Mouse (Mus musculus) midbrain, embryonic 14.5 days (tissue): ENCODE measurements at regions not wholly inside any gene's neighbourhood (a gene's known extent, or its start where the extent isn't known, plus 50 kb on each side); places are given as distances from the start of the nearest gene placed in this dataset.

ENCODE experiments used
- ATAC-seq: fragments of 200-750 bp; cut with Nextera tagmentation; 2 replicates; pipeline ENCODE4 v1.8.0; 2017; ENCODE audit warnings: moderate number of reproducible peaks, moderate library complexity; ENCODE audit not compliant: low FRiP score, low TSS enrichment
- DNase-seq: peaks from one replicate; pipeline ENCODE4 v3.0.0-alpha.2; 2015
- H3K27ac ChIP-seq: fragments of 300-500 bp; sonication (generic); replicated peaks from 2 replicates; pipeline ENCODE4 v1.5.1; 2014; ENCODE audit warnings: mild to moderate bottlenecking, low read depth, low read length, moderate library complexity
- H3K27me3 ChIP-seq: fragments of 300-500 bp; sonication (generic); 2 replicates; pipeline ENCODE4 v1.6.1; 2014; ENCODE audit warnings: low read length, control low read depth, mixed read lengths; ENCODE audit not compliant: control insufficient read depth, insufficient read depth
- H3K36me3 ChIP-seq: fragments of 300-500 bp; sonication (generic); 2 replicates; pipeline ENCODE4 v1.6.1; 2014; ENCODE audit warnings: low read length, control low read depth; ENCODE audit not compliant: control insufficient read depth, insufficient read depth
- H3K4me1 ChIP-seq: fragments of 300-500 bp; sonication (generic); 2 replicates; pipeline ENCODE4 v1.6.1; 2014; ENCODE audit warnings: mild to moderate bottlenecking, antibody characterized with exemption, low read length, control low read depth; ENCODE audit not compliant: control insufficient read depth, insufficient read depth
- H3K4me2 ChIP-seq: fragments of 300-500 bp; sonication (generic); 2 replicates; pipeline ENCODE4 v1.6.1; 2014; ENCODE audit warnings: mild to moderate bottlenecking, low read length, moderate library complexity
- H3K4me3 ChIP-seq: fragments of 300-500 bp; sonication (generic); replicated peaks from 2 replicates; pipeline ENCODE4 v1.5.1; 2014; ENCODE audit warnings: low read depth, low read length
- H3K9ac ChIP-seq: fragments of 300-500 bp; sonication (generic); replicated peaks from 2 replicates; pipeline ENCODE4 v1.6.1; 2014; ENCODE audit warnings: mild to moderate bottlenecking, low read length, moderate library complexity
- H3K9me3 ChIP-seq: fragments of 300-500 bp; sonication (generic); 2 replicates; pipeline ENCODE4 v1.6.1; 2016; ENCODE audit warnings: low read length, control low read depth, mixed read lengths; ENCODE audit not compliant: control insufficient read depth
- WGBS: fragments of 180-500 bp; shearing (Covaris S2); extraction: QIAGEN DNeasy Blood & Tissue Kit; methylation state at CpG from one replicate; pipeline ENCODE4 v1.1.7; 2014; 5-methylcytosine and 5-hydroxymethylcytosine counted together

DNA sequence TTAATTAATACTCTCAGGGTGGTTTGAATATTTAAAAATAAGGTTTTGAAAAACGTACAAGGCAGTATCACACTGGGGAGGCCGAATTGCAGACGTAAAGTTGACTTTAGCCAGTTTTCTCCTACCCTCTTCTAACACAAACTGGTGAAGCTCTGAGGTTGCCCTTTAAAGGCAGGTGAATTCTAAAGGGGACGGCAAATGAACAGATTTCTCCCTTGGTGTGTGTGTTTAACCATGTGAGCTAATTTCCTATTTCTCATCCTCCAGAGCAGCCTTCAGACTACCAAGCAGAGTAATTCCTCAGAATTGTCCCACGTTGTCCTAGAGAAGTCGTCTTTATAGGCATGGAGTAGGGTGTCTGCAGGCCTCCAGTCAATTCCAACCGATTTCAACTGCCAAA lies 143.1 kb upstream of the Adgrl4 start:
- no peak overlapping the region; the same call in 1 of the 2 replicates for H3K27ac ChIP-seq
- WGBS = 71% methylated on average over 7 of the region's 7 CpGs
- no peak for ATAC-seq
- H3K36me3 ChIP-seq = no peaks in the 10 kb centered on the region
- no peaks in the 10 kb centered on the region for H3K27me3 ChIP-seq
- H3K4me1 ChIP-seq = peaks cover 12% of the 10 kb centered on the region; the same call in 1 of the 2 replicates
- DNase-seq = no peak
- no peak overlapping the region for H3K9ac ChIP-seq
- H3K4me3 ChIP-seq = no peak overlapping the region
- H3K9me3 ChIP-seq = no peaks in the 10 kb centered on the region
- no peak overlapping the region for H3K4me2 ChIP-seq

DNA sequence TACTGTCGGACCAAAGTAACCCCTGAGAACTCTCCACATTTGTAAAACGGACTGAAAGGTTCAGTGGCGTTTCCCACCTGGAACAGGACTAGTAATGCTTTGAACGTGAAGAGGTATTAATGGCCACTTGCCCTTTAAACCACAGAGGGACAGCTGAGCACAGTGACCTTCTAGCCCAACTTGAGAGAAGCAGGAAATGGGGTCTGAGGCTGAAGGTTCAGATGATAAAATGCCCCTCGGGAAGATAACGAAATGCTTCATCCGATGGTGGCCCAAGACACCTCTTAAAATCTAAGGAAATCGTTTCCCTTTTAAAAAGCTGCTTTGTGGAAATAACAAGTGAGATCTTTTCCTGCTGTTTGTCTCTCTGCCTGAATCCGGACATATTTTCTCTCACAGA lies 142.7 kb upstream of the Adgrl4 start:
- H3K4me3 ChIP-seq = no peak overlapping the region
- ATAC-seq (no peak), DNase-seq (no peak)
- WGBS = 92% methylated on average over 9 of the region's 9 CpGs
- H3K9me3 ChIP-seq = no peaks in the 10 kb centered on the region
- peaks cover 12% of the 10 kb centered on the region; the same call in 1 of the 2 replicates for H3K4me1 ChIP-seq
- H3K4me2 ChIP-seq = no peak overlapping the region
- H3K9ac ChIP-seq = no peak overlapping the region
- H3K27me3 ChIP-seq = no peaks in the 10 kb centered on the region
- H3K27ac ChIP-seq = no peak overlapping the region
- H3K36me3 ChIP-seq = no peaks in the 10 kb centered on the region

GRCm38 (mm10) chr3:151298325-151298724 lies 139.4 kb upstream of the Adgrl4 start:
- Histone ChIP-seq H3K4me1 (peaks cover 8% of the 10 kb centered on the region; the same call in 1 of the 2 replicates), H3K4me3 (no peak overlapping the region), H3K27me3 (no peaks in the 10 kb centered on the region), H3K4me2 (no peak overlapping the region), H3K9ac (no peak overlapping the region), H3K36me3 (no peaks in the 10 kb centered on the region), H3K9me3 (no peaks in the 10 kb centered on the region), H3K27ac (no peak overlapping the region)
- WGBS = 73% methylated on average over 2 of the region's 2 CpGs
- no peak for ATAC-seq
- no peak for DNase-seq

DNA sequence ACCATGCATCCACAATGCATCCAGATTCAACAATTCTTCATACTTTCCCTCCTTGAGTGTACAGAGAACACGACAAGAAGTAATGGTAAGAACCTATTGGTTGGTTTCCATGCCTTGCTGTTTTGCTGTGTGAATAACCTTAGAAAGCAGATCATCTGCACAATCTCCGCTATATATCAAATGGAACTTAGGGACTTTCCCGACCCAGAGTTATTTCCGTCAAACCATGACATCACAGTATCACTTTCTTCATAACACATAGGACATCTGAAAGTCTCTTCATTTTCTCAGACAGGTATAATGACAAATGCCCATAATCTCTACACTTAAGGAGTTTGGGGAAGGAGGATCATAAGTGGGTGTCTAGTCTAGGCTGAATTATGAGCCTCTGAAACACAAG lies 132.3 kb upstream of the Adgrl4 start:
- no peak for DNase-seq
- ATAC-seq = no peak
- no peak overlapping the region for H3K4me3 ChIP-seq
- H3K27me3 ChIP-seq = no peaks in the 10 kb centered on the region
- 94% methylated on average over 4 of the region's 4 CpGs for WGBS
- H3K4me1 ChIP-seq = no peaks in the 10 kb centered on the region
- no peaks in the 10 kb centered on the region for H3K9me3 ChIP-seq
- no peak overlapping the region for H3K27ac ChIP-seq
- no peak overlapping the region for H3K9ac ChIP-seq
- H3K36me3 ChIP-seq = no peaks in the 10 kb centered on the region
- H3K4me2 ChIP-seq = no peak overlapping the region

DNA sequence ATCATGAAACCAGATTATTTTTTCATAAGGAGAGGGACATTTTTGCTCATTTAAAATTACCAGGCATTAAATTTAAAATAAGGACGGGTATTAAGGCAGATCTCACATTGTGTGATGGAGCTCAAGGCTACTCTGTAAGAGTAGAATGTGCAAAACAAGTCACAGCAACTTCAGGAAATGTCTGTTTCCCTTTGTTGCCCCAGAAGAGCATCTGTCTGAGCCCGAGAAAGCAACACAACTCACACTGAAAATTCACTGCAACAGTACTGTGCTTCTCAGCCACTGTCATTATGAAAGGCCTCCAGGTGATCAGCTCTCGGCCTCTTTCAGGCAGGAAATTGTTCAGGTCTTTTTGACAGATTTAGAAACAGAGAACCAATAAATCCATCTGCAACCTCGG lies 129.7 kb upstream of the Adgrl4 start:
- Histone ChIP-seq H3K36me3 (no peaks in the 10 kb centered on the region), H3K9me3 (no peaks in the 10 kb centered on the region), H3K27me3 (no peaks in the 10 kb centered on the region), H3K4me2 (no peak overlapping the region), H3K4me1 (no peaks in the 10 kb centered on the region), H3K4me3 (no peak overlapping the region), H3K27ac (0 out of 2 replicates have a peak overlapping the region, but pooled peaks have one; percentile 9), H3K9ac (no peak overlapping the region)
- ATAC-seq (no peak), DNase-seq (peak; percentile 41)
- 43% methylated on average over 4 of the region's 4 CpGs for WGBS

GRCm38 (mm10) chr3:151323835-151324234 lies 113.9 kb upstream of the Adgrl4 start:
- Histone ChIP-seq H3K4me3 (no peak overlapping the region), H3K36me3 (no peaks in the 10 kb centered on the region), H3K27ac (no peak overlapping the region), H3K9ac (no peak overlapping the region), H3K9me3 (no peaks in the 10 kb centered on the region), H3K4me2 (no peak overlapping the region), H3K4me1 (no peaks in the 10 kb centered on the region), H3K27me3 (no peaks in the 10 kb centered on the region)
- WGBS = 26% methylated on average over 3 of the region's 3 CpGs
- DNase-seq = no peak
- ATAC-seq = no peak

DNA sequence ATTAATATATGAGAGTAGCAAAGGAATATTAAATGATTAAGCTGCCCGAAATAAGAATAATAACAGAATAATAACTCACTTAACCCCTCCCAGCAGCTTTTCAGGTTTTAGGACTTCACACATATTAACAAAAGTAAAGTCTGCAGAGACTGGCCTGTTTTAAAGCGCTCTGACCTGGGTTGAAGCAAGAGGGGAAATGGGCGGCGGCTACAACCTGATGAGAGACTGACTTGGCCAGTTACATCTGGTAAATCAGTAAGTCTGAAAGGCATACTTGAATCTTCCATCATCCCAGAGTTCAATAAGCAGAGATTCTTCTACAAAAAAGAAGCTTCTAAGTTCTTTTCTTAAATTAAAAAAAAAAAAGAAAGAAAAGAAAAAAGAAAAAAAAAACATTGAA lies 107.9 kb upstream of the Adgrl4 start:
- ATAC-seq = no peak

DNA sequence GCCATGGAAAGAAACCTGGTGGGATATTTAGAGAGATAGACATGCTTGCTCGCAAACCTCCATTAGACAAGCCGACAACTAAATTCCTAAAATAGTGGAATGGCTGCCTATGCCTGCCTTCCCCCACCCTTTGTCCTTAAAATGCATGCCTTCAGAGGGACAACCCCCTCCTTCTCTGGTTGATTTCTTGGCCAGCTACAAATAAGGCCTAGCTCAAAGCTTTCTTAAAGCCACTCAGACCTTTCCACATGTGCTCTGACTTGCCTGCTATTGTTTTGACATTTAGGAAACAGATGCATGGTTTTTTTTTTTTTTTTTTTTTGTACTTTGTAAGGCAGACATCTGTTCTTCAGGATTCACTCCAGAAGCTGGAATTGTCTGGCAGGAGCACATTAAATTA lies 105.8 kb upstream of the Adgrl4 start:
- Histone ChIP-seq H3K36me3 (no peaks in the 10 kb centered on the region), H3K27ac (no peak overlapping the region), H3K4me3 (no peak overlapping the region), H3K9ac (no peak overlapping the region), H3K4me2 (no peak overlapping the region), H3K4me1 (peaks cover 5% of the 10 kb centered on the region; the same call in 1 of the 2 replicates), H3K9me3 (no peaks in the 10 kb centered on the region), H3K27me3 (no peaks in the 10 kb centered on the region)
- ATAC-seq (no peak), DNase-seq (no peak)
- WGBS = 75% methylated on average over 2 of the region's 2 CpGs

More for the DNA sequence above, 107.9 kb upstream of the Adgrl4 start:
- Histone ChIP-seq H3K36me3 (no peaks in the 10 kb centered on the region), H3K27me3 (no peaks in the 10 kb centered on the region), H3K9me3 (no peaks in the 10 kb centered on the region), H3K4me2 (no peak overlapping the region), H3K4me3 (no peak overlapping the region), H3K27ac (no peak overlapping the region), H3K9ac (no peak overlapping the region), H3K4me1 (peaks cover 5% of the 10 kb centered on the region; the same call in 1 of the 2 replicates)
- WGBS = 87% methylated on average over 4 of the region's 4 CpGs
- no peak for DNase-seq

- no peak for DNase-seq
- no peaks in the 10 kb centered on the region for H3K27me3 ChIP-seq
- ATAC-seq = no peak
These were observed 105.4 kb upstream of the Adgrl4 start for GRCm38 (mm10) chr3:151332317-151332687.

More at GRCm38 (mm10) chr3:151332317-151332687, 105.4 kb upstream of the Adgrl4 start:
- H3K36me3 ChIP-seq = no peaks in the 10 kb centered on the region
- no peak overlapping the region for H3K4me3 ChIP-seq
- 58% methylated on average over 1 of the region's 1 CpGs for WGBS
- H3K9me3 ChIP-seq = no peaks in the 10 kb centered on the region
- no peak overlapping the region for H3K9ac ChIP-seq
- no peak overlapping the region for H3K4me2 ChIP-seq
- peaks cover 5% of the 10 kb centered on the region; the same call in 1 of the 2 replicates for H3K4me1 ChIP-seq
- H3K27ac ChIP-seq = no peak overlapping the region
